In the genomic region with DNA sequence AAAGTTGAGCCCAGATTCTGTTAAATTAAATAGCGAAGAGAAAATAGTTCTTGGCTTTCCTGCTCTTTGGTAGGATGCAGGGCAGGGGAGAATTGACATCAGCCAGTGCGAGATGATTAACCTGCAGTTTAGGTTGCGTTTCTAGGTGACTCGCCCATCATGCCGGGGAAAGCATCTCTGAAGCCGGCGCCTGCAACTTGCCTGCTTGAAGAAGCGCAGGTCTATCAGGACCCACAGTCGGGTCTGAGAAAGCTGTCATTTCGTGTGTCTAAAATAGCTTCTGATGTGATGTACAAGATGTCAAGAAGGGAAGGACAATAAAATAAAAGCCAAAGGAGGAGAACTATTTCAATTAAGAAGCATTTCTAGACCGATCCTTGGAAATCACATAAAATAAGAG, we compare ENCODE assay signal across 20 mouse cellular contexts.
DNase-seq lines count a peak whose midpoint lies in the region; ATAC-seq and TF ChIP-seq lines count a peak whose summit lies in the region.
"Had no signal": no experiment of that assay in that cellular context is flagged by ENCODE, and none has a peak within 500 bp of the region (broad histone marks: within the 10 kb centered on the region; RNA-seq: fewer than 3 reads in every experiment).

No protein-coding gene starts in this region.

- no peaks in the 10 kb centered on the region for H3K27me3 ChIP-seq in forebrain, embryonic 13.5 days
- H3K27me3 ChIP-seq in forebrain, embryonic 10.5 days (ENCODE audit: poor library complexity, severe bottlenecking), result no peaks in the 10 kb centered on the region
- no peaks in the 10 kb centered on the region for H3K27me3 ChIP-seq in midbrain, embryonic 11.5 days (ENCODE audit: control insufficient read depth, insufficient read depth, low read length)
- H3K27me3 ChIP-seq in midbrain, embryonic 13.5 days, result 0 out of 2 replicates have a peak, but pooled peaks cover 2% of the 10 kb centered on the region
- no peaks in the 10 kb centered on the region for H3K27me3 ChIP-seq in midbrain, embryonic 14.5 days (ENCODE audit: control insufficient read depth, insufficient read depth, low read length)

- H3K9ac ChIP-seq in forebrain, embryonic 13.5 days, result no peak overlapping the region
- no peak overlapping the region for H3K9ac ChIP-seq in midbrain, embryonic 11.5 days (ENCODE audit: low read length)
- H3K9ac ChIP-seq in midbrain, embryonic 13.5 days (replicated peaks), result no peak overlapping the region
- H3K9ac ChIP-seq in midbrain, embryonic 14.5 days (replicated peaks; ENCODE audit: low read length), result no peak overlapping the region

- no peak for ATAC-seq in forebrain, embryonic 13.5 days
- no peak for ATAC-seq in midbrain, embryonic 11.5 days (ENCODE audit: low FRiP score)
- ATAC-seq in midbrain, embryonic 13.5 days, result no peak
- ATAC-seq in midbrain, embryonic 14.5 days (ENCODE audit: low FRiP score, low TSS enrichment), result no peak

- H3K9me3 ChIP-seq in forebrain, embryonic 13.5 days (replicated peaks), result no peaks in the 10 kb centered on the region
- H3K9me3 ChIP-seq in forebrain, embryonic 10.5 days, result no peaks in the 10 kb centered on the region
- H3K9me3 ChIP-seq in midbrain, embryonic 11.5 days (ENCODE audit: control insufficient read depth, low read length), result no peaks in the 10 kb centered on the region
- H3K9me3 ChIP-seq in midbrain, embryonic 13.5 days, result no peaks in the 10 kb centered on the region
- H3K9me3 ChIP-seq in midbrain, embryonic 14.5 days (ENCODE audit: control insufficient read depth, low read length), result no peaks in the 10 kb centered on the region
- H3K9me3 ChIP-seq: G1E had no signal

- no peak for TF ChIP-seq CTCF in gastrocnemius, adult 2 months (IDR thresholded peaks at IDR 0.05)

- intact Hi-C loops in gastrocnemius, adult 2 months (cut with DNase I), result no loop called here

- 71% methylated on average over 11 of the region's 11 CpGs for WGBS in forebrain, embryonic 13.5 days
- 77% methylated on average over 11 of the region's 11 CpGs for WGBS in forebrain, embryonic 10.5 days
- 82% methylated on average over 11 of the region's 11 CpGs for WGBS in midbrain, embryonic 11.5 days
- WGBS in midbrain, embryonic 13.5 days, result 71% methylated on average over 11 of the region's 11 CpGs
- WGBS in midbrain, embryonic 14.5 days, result 67% methylated on average over 11 of the region's 11 CpGs

- H3K4me3 ChIP-seq in forebrain, embryonic 13.5 days, result no peak overlapping the region
- no peak overlapping the region for H3K4me3 ChIP-seq in forebrain, embryonic 10.5 days
- H3K4me3 ChIP-seq in midbrain, embryonic 11.5 days (ENCODE audit: low read depth, low read length), result no peak overlapping the region
- no peak overlapping the region for H3K4me3 ChIP-seq in midbrain, embryonic 13.5 days (replicated peaks)
- no peak overlapping the region for H3K4me3 ChIP-seq in midbrain, embryonic 14.5 days (replicated peaks; ENCODE audit: low read depth, low read length)
- no peak overlapping the region for H3K4me3 ChIP-seq in gastrocnemius, adult 2 months

- H3K27ac ChIP-seq in forebrain, embryonic 13.5 days, result peak overlapping the region; percentile 44
- no peak overlapping the region for H3K27ac ChIP-seq in forebrain, embryonic 10.5 days
- H3K27ac ChIP-seq in midbrain, embryonic 11.5 days (ENCODE audit: low read depth, low read length), result no peak overlapping the region
- H3K27ac ChIP-seq in midbrain, embryonic 13.5 days, result no peak overlapping the region
- no peak overlapping the region for H3K27ac ChIP-seq in midbrain, embryonic 14.5 days (replicated peaks; ENCODE audit: low read depth, low read length)
- H3K27ac ChIP-seq in gastrocnemius, adult 2 months, result no peak overlapping the region

- no peak overlapping the region for H3K4me2 ChIP-seq in forebrain, embryonic 13.5 days
- no peak overlapping the region for H3K4me2 ChIP-seq in midbrain, embryonic 11.5 days
- no peak overlapping the region for H3K4me2 ChIP-seq in midbrain, embryonic 13.5 days (replicated peaks)
- 0 out of 2 replicates have a peak overlapping the region, but pooled peaks have one; percentile 11 for H3K4me2 ChIP-seq in midbrain, embryonic 14.5 days (ENCODE audit: low read length)
- H3K4me2 ChIP-seq: heart, embryonic 11.5 days had no signal

- DNase-seq in forebrain, embryonic 10.5 days (ENCODE audit: extremely low spot score, low spot score), result no peak
- peak; percentile 69 for DNase-seq in midbrain, embryonic 11.5 days (ENCODE audit: low spot score, missing footprints)
- DNase-seq in brain, adult 2 months (ENCODE audit: low read depth, low spot score), result peak; percentile 36
- DNase-seq in midbrain, embryonic 14.5 days, result peak; percentile 48
- no peak for DNase-seq in urinary bladder, postnatal 36 days (ENCODE audit: low spot score in 2 of 2)
- no peak for DNase-seq in gastrocnemius, adult 2 months
- DNase-seq: adrenal gland, postnatal 25 days; cerebellum, adult 2 months; cerebellum, postnatal 36 days; heart, postnatal 14 days; kidney, adult 11 months; left cerebral cortex, postnatal 4 days; liver; lung, adult 18-20 months; lung, postnatal 14 days; thymus, postnatal 36 days had no signal

- H3K4me1 ChIP-seq in forebrain, embryonic 13.5 days, result peaks cover 16% of the 10 kb centered on the region
- H3K4me1 ChIP-seq in forebrain, embryonic 10.5 days, result peaks cover 9% of the 10 kb centered on the region; the same call in 1 of the 2 replicates
- no peaks in the 10 kb centered on the region for H3K4me1 ChIP-seq in midbrain, embryonic 11.5 days (ENCODE audit: control insufficient read depth, insufficient read depth, low read length)
- H3K4me1 ChIP-seq in midbrain, embryonic 13.5 days (replicated peaks), result peaks cover 17% of the 10 kb centered on the region
- peaks cover 11% of the 10 kb centered on the region; the same call in 1 of the 2 replicates for H3K4me1 ChIP-seq in midbrain, embryonic 14.5 days (ENCODE audit: control insufficient read depth, insufficient read depth, low read length)

- no peaks in the 10 kb centered on the region for H3K36me3 ChIP-seq in forebrain, embryonic 13.5 days (ENCODE audit: poor library complexity, severe bottlenecking)
- H3K36me3 ChIP-seq in forebrain, embryonic 10.5 days (replicated peaks), result no peaks in the 10 kb centered on the region
- no peaks in the 10 kb centered on the region for H3K36me3 ChIP-seq in midbrain, embryonic 11.5 days (ENCODE audit: control insufficient read depth, insufficient read depth, low read length)
- no peaks in the 10 kb centered on the region for H3K36me3 ChIP-seq in midbrain, embryonic 13.5 days
- H3K36me3 ChIP-seq in midbrain, embryonic 14.5 days (ENCODE audit: control insufficient read depth, insufficient read depth, low read length), result no peaks in the 10 kb centered on the region
- H3K36me3 ChIP-seq: G1E had no signal

Comparison
In these comparisons a context has a peak if more than half of its experiments do, and no peak if none do; other contexts are left out.
1. DNase-seq: peak in midbrain, embryonic 11.5 days (single experiment), brain, adult 2 months (single experiment) and midbrain, embryonic 14.5 days (single experiment); none in forebrain, embryonic 10.5 days (single experiment), urinary bladder, postnatal 36 days (0 of 2) and gastrocnemius, adult 2 months (single experiment).